Mouse (Mus musculus): Measurements from ENCODE around the gene Synj2.
A peak's percentile ranks its signal among the peaks of the same experiment; 100 is the strongest.

Gene Synj2

DNA sequence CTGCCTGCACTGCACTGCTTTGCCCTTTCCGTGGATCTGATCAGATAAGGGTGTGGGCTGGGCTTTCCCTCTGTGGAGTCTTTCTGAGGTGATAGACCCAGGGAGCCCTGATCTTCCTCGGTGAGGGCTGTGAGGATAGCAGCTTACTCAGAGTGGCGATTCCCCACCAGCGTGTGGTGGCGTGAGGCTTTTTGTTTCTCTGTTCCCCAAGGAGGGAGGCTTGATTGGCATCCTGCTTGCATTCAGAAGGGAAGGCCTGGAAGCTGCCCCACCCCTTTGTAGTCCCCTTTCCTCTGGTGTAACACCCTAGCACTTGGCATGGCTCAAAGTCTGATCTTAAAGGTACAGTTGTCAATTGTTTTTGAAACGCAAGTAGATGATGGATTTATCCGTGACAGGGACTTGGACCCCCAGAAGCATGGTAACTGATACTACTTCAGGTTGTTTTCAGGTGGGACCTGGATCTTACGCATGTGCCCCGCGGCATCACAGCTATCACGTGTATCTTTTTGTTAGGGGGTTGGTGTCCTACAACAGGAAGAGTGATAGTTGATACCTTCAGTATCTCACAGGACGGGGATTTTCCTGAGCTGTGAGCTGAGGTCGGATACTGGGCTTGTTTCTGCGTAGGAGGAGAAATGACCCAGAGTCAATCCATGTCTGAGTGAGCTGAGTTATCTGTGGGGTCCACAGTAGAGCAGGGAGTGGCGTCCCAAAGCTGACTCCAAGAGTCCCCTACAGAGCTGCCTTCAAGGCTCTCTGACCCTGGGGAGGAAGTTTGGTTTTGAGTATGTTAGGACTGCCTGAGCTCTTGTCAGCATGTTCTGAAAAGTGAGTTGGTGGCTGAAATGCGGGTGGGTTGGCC lies 36.2 kb downstream of the Synj2 start:
- DNase-seq, result no peak

DNA sequence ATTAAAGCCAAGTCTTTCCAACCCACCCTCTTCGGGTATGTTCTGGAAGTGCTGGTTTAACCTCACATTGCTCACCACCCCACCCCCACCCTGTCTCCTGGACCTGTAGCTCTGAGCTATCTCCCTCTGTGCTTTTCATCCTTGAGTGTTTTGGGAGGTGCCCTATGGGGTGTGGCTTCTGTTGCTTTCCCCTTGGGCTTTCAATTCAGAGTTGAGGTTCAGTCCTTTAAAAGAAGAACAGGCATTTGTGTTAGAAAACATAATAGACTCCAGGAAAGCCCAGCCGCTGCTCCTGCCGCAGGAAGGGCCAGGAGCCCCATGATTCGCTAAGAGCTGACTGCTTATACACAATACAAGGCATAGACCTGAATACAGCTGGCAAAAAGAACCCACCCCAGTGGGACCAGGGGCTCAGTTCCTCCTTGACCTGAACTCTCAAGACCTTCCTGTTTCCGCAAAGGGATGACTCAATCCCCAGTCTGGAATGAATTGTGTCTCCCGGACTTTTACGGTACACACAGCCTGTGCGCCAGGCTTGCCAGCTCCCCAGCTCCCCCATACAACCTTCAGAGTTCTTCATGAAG lies 36.9 kb downstream of the Synj2 start:
- DNase-seq, result no peak

DNA sequence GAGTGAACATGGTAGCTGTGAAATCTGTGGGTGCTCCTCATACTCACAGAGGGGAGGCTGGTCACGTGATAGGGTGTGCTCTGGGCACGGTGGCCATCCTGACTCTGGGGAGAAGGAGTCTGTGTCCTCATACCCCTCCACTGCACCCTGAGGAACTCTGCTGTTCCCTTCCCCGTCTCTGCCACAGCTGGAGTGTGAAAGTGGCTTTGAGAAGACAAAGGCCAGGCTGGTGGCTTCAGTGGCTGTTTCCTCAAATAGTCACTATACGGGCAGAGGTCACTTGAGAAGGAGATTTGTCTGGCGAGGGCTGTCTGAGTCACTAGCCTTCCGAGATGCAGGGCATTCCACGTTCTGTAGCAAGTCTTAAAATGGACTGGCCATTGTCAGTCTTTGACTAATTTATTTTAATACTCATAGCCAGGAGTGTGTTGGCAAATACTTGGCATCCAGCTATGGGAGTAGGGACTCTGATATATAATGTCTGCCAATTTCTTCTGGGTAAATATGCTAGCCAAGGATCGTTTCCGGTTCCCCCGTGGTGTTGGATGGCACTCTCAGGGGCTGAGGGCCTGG lies 37.5 kb downstream of the Synj2 start:
- DNase-seq, result no peak

DNA sequence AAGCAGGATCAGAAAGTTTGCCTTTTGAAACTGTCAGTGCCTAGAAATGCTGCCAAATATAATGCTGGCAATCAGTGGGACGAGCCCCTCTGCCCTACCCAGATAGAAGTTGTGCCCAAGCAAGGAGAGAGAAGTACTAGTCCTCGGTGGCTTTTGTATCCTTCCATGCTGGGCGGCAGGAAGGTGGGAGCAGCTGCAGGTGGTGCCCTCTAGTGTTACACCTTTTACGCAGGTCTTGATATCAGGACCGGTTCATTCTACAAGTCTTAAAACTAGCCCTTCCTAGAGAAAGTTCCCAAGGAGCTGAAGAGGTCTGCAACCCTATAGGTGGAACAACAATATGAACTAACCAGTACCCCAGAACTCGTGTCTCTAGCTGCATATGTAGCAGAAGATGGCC lies 39.8 kb downstream of the Synj2 start:
- no peak for DNase-seq

DNA sequence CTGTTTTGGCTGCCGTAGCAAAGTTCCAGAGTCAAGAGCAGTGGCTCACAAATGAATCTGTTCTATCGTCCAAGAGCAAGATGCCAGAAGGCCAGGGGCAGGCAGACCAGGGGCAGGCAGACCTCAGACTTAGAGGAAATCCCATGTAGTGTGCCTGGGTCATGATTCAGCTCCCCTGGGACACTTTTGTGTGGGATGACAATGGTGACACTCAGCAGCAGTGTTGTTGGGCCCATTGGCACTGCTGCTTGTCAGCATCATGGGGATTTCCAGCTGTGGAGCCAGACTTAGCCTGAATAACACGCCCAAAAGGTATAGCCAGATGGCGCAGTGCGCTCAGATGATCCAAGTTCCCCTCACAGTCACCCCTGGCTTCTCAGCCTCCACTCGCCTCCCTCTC lies 42.1 kb downstream of the Synj2 start:
- no peak for DNase-seq

DNA sequence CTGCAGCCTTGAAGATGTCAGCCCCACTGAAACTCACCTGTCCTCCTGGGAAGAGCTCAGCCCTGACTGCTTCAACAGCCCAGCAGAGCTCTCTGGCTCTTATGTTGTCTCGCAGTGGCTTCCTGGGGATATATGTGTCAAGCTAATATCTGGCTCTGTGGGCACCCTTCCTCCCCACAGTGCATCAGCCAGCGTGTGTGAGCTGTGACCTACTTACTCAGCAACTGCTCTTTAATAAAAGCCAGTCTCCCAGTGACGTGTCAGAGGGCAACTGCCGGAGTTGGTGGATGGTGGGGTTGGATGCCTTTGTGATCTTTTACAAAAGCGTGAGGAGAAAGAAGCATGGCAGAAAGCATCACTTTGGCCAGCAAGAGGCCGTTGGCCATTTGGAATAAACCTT lies 42.8 kb downstream of the Synj2 start:
- no peak for DNase-seq

DNA sequence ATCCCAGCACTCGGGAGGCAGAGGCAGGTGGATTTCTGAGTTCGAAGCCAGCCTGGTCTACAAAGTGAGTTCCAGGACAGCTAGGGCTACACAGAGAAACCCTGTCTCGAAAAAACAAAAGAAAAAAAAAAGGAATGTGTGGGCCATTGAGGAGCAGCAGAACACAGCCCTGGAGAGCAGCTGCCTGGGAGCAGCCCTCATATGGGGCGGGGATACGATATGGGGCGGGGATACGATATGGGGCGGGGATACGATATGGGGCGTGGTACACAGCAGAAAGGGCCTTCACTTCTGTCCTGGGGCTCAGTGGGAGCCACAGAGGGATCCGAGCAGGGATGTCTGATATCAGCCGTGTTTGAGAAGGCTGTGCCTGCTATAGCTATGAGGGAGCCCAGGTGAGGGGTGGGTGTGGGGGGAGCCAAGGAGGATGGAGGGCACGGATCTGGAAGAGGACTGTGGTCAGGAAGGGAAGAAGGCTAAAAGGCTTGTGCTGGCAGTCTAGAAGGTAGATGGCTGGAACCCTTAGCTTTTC lies 43.7 kb downstream of the Synj2 start:
- DNase-seq, result no peak

DNA sequence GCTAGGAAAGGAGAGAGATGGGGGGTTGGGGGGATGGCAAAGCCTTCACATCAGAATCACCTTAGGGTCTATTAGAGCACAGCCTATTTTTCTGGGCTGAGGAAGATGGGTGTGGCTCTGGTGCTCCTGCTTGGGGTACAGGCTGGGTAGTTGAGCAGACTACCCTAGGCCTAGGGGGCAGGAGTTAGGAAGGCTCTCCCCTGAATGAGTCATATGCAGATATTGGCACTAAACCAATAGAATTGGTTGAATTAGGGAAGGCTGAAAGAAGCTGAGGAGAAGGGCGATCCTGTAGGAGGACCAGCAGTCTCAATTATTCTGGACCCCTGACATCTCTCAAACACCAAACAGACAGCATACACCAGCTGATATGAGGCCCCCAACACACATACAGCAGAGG lies 44.2 kb downstream of the Synj2 start:
- DNase-seq, result no peak

DNA sequence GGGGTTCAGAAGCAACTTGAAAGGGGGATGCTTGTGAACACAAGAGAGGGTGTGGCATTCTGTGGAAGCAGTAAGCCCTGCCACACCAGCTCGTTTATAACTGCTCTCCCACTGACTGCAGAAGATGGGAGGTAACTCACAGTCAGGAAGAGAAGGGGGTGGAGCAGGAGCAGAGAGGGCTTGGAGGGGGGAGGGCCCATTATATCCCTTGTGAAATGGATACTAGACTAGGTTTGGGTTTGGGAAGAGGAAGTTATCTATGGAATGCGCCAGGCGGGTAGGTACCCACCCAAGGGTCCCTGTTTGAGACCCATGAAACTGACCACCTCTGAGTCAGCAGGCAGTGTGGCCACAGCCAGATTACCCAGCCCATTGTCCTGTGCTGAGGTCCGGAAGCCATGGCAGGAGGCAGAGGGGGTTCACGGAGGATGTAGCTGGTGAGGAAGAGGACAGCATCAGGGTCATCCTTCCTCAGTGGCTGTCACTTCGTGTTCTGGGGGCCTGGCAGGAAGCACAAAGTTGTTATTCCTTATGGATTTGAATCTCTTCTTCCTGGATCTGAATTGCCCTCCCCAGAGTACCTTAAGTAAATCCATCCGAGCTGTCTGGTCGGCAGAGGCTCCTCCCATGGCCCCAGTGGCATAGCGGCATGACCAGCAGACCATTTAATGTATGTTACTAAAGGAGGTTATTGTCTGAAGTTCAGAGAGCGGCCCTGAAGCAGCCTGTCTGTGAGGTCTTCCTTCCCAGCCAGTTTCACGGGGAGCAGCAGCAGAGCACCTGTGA lies 46.4 kb downstream of the Synj2 start:
- no peak for DNase-seq

DNA sequence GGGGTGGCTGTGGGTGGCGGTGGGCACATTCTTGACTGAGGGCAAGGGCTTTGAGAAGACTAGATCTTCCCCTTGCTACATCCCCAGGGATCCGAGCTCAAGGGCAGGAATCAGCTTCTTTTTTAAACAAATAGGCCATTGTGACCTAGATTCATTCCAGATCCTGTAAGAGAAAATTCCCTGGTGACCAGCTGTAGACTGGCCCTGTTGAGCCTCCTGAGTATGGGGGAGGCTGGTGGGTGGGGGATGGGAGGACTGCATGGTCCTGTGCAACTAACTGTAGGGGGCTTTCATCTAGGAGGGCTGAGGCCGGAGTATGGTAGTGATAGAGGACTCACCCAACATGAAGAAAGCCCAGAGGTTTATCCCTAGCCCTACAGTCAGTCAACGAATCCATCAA lies 47.0 kb downstream of the Synj2 start:
- no peak for DNase-seq

DNA sequence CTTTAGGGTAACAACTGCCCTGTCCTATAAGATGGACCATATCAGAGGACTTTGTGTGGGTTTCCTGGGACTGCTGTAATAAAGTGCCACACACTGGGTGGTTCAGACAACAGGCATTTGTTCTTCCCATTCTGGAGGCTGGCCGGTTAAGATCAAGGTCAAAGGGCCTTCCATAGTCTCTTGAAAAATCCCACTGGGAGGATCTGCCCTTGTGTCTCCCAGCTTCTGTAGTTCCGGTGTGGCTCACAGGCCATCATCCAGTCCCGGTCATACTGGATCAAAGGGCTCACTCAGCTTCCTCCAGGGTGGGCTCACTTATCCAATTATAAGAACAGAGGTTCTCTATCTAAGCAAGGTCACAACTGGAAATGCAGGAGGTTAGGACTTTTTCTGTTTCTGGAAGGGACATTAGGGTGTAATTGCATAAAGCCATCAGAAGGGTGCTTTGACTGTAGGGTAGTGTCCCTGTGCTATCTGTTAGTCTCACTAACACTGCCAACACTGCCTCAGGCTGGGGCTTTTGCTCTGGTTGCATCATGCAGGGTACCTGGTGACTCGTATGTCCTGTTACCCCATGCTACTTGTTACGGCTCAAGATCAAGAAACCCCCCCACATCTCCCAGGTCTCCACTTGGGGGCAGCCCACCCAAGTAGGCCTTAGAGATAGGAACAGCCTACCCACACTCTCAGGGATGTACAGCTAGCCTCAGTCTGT lies 51.9 kb downstream of the Synj2 start:
- no peak for DNase-seq

DNA sequence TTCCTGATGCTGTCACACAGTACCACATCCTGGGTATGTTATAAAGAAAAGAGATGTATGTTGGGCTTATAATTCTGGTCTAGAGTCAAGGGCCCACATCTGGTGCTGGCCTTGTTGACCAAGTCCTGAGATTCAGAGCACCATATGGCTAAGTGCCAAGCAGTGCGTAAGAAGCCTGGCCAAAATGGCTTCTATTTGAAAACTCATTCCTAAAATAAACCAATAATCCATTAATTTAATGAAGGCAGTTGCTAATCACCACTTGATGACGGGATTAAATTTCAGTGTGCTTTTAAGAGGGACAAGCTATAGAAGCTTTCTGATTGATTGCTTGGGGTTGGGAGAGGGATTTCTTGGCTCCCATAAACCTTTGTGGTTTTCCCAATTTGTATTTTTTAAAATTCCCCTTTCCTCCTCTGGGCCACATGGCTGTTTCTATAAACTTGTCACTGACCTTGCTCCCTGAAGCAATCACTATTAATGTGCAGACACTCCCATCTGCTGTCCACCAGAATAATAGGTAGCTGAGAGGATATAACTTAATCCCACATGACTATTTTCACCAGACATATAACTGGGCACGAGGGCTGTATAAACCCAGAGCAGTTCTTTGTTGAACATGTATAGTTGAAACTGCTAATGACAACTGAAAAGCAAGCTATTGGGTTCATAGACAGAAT lies 52.6 kb downstream of the Synj2 start:
- DNase-seq, result no peak

DNA sequence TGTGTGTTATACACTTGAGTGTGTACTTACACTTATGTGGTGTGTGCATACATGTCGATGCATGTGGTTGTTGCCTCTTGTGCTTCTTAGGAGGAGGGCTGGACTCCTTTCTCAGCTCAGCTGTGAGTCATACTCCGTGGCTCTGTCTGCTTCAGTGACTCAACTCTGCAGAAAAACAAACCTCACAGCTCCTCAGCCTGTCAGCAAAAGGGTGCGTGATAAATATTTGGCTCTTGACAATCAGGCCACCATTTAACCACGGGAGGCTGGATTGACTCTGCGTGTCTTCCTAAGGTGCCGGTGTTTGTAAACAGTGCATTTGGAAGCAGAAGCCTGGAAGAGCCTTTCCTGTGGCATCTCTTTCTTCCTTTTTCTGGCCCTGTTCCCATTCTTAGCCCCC lies 53.5 kb downstream of the Synj2 start:
- DNase-seq, result no peak

DNA sequence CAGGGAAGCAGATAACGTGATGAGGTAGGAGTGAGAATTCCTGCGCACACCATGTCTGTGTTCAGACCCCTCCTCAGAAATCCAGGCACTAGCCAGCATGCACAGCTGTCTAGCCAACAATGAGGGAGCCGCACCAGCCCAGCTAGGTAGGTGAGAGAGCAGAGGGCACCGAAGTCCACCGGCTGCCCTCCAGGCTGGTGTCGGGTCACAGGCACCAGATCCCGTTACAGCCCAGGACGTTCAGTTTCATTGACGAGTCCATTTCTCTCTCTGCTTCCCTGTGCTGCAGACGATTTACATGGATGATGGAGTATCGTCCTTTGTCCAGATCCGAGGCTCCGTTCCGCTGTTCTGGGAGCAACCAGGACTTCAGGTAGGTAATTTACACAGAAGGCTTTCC lies 55.5 kb downstream of the Synj2 start:
- no peak for DNase-seq

DNA sequence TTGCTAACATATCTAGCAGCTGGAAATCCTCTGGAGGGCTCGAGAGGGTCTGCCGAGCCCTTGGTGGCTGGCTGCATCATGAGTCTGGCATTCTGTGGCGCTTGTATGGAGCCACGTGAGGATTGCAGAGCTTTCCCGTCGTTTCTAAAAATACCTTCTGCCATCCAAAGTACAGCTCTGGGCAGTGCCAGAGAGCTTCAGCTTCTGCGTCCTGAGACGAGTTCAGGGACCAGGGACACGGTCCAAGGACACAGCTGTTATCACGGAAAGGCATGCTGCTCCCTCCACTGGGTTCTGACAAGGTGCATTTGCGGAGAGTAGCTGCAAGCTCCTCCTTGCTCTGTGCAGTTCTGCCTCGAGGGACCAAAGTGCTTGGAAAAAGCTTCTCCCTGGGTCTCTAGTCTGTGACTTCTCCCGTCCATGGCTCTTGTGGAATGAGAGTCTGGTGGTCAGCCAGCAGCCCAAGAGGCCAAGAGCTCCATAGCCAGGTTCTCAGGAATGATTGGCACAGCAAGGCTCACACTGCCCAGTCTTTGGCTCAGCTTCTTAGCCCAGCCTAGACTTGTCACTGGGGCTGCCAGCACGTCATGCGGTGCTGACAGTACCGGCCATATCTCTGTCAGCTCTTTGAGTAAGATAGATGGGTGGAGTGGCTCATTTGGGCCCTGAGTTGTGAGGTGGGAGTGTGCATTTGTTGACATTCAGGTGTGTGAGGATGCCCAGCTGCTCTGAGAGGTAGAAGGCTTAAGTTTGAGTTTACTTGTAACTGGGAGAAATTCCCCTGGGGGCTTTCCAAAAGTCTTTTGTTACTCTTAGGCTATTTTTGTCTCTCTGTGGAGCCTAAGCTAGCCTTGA lies 56.5 kb downstream of the Synj2 start:
- DNase-seq, result peak; percentile 75

DNA sequence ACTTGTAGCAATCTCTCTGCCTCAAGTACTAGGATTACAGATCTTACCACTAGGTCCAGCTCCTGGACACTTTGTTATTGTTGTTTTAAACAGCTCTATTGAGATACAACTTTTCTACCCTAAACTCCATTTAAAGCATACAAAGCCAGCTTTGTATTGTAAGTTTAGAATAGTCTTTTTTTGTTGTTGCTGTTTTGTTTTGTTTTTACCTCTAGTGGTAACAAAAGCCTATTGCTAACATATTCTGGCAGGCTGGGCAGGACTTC lies 57.1 kb downstream of the Synj2 start:
- no peak for DNase-seq

DNA sequence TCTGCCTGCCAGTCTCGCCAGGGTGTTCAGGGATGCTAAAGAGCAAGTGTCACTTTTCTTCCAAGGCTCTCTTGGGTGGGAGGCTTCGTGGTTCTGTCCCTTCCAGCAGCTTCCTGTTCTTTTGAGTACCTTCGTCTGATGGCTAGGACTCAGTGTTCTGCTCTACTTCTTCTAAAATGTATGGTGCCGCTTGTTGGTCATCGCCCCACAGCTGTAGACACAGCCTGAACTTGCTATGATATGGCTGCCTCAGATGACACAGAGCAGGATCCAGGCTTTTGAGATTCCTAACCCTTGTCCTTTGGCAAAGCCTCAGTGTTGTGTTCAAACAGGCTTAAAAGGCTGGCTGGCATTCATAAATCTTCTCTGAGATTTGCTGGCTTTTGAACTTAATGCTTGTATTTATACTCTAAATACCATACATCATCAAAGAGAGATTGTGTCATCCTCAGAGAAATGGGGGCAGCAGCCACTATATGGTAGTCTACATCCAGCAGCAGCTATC lies 58.0 kb downstream of the Synj2 start:
- DNase-seq, result no peak

DNA sequence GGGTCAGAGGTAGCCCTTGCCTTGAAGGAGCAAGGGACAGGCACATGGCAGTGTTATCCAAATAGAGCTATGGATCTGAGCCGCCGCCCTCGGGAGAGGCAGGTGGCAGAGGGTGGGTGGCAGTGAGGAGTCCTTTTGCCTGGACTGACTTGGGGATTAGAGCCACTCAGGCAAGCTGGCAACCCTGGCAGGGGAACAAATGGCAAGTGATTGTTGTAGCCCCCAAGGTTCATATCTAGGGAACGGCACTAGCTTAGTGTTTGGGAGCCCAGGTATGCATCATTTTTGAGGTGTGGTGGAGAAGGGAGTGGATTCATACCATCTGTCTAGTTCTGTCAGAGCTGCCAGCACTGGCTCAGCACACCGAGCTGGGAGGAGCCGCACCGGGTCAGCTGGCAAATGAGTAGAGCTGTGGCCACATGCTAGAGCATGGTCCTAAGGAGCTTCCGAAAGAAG lies 59.8 kb downstream of the Synj2 start:
- DNase-seq, result peak; percentile 79

DNA sequence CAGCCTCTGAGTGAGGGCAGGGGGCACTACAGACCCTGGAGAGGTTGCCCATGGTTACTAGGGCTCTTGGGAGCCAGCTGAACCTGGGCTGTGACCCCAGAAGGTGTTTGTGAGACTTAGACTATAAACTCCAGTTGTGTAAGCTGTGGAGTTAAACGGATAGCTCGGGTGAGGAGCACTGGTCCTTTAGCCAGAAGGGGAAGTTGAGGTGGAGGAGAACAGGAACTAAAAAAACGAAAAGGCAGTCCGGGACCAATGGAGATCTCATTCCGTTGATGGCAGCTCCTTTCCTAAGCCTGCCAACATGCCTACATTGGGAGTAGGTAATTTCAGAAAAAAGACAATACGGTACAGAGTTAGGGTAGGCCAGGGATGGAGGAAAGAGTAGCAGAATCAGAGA lies 60.3 kb downstream of the Synj2 start:
- no peak for DNase-seq

DNA sequence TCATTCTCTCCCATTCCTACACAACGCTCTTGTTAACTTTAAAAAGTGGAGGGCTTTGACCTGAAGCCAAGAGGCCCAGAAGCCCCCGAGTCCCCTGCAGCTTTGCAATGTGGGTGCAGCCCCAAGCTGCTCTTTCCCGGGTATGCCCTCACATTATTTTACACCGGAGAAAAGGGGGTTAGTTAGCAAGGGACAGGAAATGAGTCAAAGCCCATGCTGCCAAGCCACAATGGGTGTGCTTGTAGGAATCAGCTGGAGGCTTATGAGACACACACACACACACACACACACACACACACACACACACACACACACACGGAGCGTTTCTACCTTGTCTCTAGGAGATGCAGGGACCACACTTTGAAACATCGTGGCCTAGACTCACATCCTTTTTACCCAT lies 60.8 kb downstream of the Synj2 start:
- DNase-seq, result no peak

DNA sequence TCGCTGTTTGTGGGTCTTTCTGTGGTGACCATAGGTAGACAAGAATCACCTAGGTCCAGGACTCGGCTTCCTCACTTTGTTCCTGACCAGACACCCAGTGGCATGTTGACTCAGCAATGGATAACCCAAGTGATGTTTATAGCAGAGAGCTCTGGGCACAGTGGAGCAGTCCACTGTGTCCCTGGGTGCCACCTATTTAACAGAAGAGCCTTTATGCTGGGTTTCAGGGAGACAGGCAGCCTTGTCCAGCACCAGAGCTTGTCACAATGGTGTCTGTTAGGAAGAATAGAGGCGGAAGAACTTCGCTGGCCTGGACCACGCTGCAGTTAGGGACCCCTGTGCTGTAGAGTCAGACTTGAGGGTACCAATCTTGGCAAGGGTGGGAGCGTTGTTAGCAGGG lies 61.5 kb downstream of the Synj2 start:
- DNase-seq, result no peak

Data from cerebellum, adult 8-10 months (tissue).